Comparison of ENCODE assay signal across 11 mouse cellular contexts in genomic region chr2:24182423-24183147, GRCm38 (mm10). TPM values are rescaled to one million over a fixed set of nuclear protein-coding genes. Genes with fewer than 3 reads are reported as not detected.
A peak's percentile ranks its signal among the peaks of the same experiment; 100 is the strongest.
DNase-seq lines count a peak whose midpoint lies in the region; ATAC-seq and TF ChIP-seq lines count a peak whose summit lies in the region.
"Not testable (repeated sequence)": the region's sequence is repeated elsewhere in the genome, so short reads cannot be mapped to it uniquely, and the experiment has no call there.
"Had no signal": no experiment of that assay in that cellular context is flagged by ENCODE, and none has a peak within 500 bp of the region (broad histone marks: within the 10 kb centered on the region; RNA-seq: fewer than 3 reads in every experiment).

No protein-coding gene starts in this region.

- TF ChIP-seq CTCF in liver, postnatal 0 days (IDR thresholded peaks at IDR 0.05; ENCODE audit: low read depth) = not testable (repeated sequence)

- not testable (repeated sequence) for ATAC-seq in forebrain, embryonic 13.5 days; heart, embryonic 16.5 days (replicated peaks; ENCODE audit: extremely low read depth, insufficient read depth, low FRiP score); liver, postnatal 0 days
- ATAC-seq in midbrain, embryonic 15.5 days (replicated peaks) = peak; percentile 63

- TF ChIP-seq EP300 in liver, postnatal 0 days (IDR thresholded peaks at IDR 0.05; ENCODE audit: low read depth) = not testable (repeated sequence)

- H3K36me3 ChIP-seq in forebrain, embryonic 13.5 days (ENCODE audit: poor library complexity, severe bottlenecking); heart, embryonic 16.5 days (ENCODE audit: control insufficient read depth, insufficient read depth); liver, postnatal 0 days (replicated peaks; ENCODE audit: insufficient read depth, low read length); midbrain, embryonic 15.5 days (replicated peaks): not testable (repeated sequence)

- not testable (repeated sequence) for H3K27me3 ChIP-seq in forebrain, embryonic 13.5 days; heart, embryonic 16.5 days (ENCODE audit: control insufficient read depth, insufficient read depth, low read length); liver, postnatal 0 days (ENCODE audit: insufficient read depth, low read length); midbrain, embryonic 15.5 days (replicated peaks)

- not testable (repeated sequence) for H3K9me3 ChIP-seq in forebrain, embryonic 13.5 days (replicated peaks); heart, embryonic 16.5 days (replicated peaks; ENCODE audit: control insufficient read depth, low read length); liver, postnatal 0 days (ENCODE audit: low read length); midbrain, embryonic 15.5 days

- not testable (repeated sequence) for H3K27ac ChIP-seq in forebrain, embryonic 13.5 days; heart, embryonic 16.5 days (ENCODE audit: low read length); liver, postnatal 0 days (ENCODE audit: low read depth); midbrain, embryonic 15.5 days

- 61% methylated on average over 13 of the region's 13 CpGs for WGBS in forebrain, embryonic 13.5 days
- WGBS in heart, embryonic 16.5 days = 51% methylated on average over 13 of the region's 13 CpGs
- WGBS in liver, postnatal 0 days (ENCODE audit: insufficient replicate concordance) = 56% methylated on average over 13 of the region's 13 CpGs
- 58% methylated on average over 13 of the region's 13 CpGs for WGBS in midbrain, embryonic 15.5 days

- DNase-seq in cerebellum, postnatal 10 days = peak; percentile 16 to 17
- DNase-seq in kidney, adult 11 months = peak; percentile 33
- peak; percentile 23 to 51 for DNase-seq in kidney, postnatal 25 days
- not testable (repeated sequence) for DNase-seq in liver, postnatal 0 days

- peak overlapping the region; percentile 43 for H3K4me2 ChIP-seq in forebrain, embryonic 13.5 days
- peak overlapping the region; percentile 33 for H3K4me2 ChIP-seq in heart, embryonic 16.5 days (ENCODE audit: low read depth, low read length)
- peak overlapping the region; percentile 35; the same call in 1 of the 2 replicates for H3K4me2 ChIP-seq in liver, postnatal 0 days (ENCODE audit: low read depth, low read length)
- peak overlapping the region; percentile 41 for H3K4me2 ChIP-seq in midbrain, embryonic 15.5 days

- not testable (repeated sequence) for H3K4me3 ChIP-seq in forebrain, embryonic 13.5 days; heart, embryonic 16.5 days (ENCODE audit: low read length); liver, postnatal 0 days (ENCODE audit: low read depth, low read length); midbrain, embryonic 15.5 days

- H3K4me1 ChIP-seq in forebrain, embryonic 13.5 days; heart, embryonic 16.5 days (ENCODE audit: control insufficient read depth, insufficient read depth, low read length); liver, postnatal 0 days (ENCODE audit: insufficient read depth); midbrain, embryonic 15.5 days: not testable (repeated sequence)

- not testable (repeated sequence) for H3K9ac ChIP-seq in forebrain, embryonic 13.5 days; heart, embryonic 16.5 days (ENCODE audit: low read length); liver, postnatal 0 days (replicated peaks); midbrain, embryonic 15.5 days

RNA-seq across cellular contexts. Expression of gene Il1f9, which starts 3.7 kb away (rescaled TPM):
- polyA plus RNA-seq in forebrain, embryonic 13.5 days (2015; fragmentation: Nextera tagmentation; extraction: Ambion mirVana) = not detected in 2 replicates
- polyA plus RNA-seq in heart, embryonic 16.5 days (2015; fragmentation: Nextera tagmentation; extraction: Ambion mirVana) = not detected in 2 replicates
- 0.53 and 0.68 TPM in 2 replicates for polyA plus RNA-seq in liver, postnatal 0 days (2015; fragmentation: Nextera tagmentation; extraction: Ambion mirVana)
- not detected in 2 replicates for polyA plus RNA-seq in midbrain, embryonic 15.5 days (2015; fragmentation: Nextera tagmentation; extraction: Ambion mirVana)
- polyA plus RNA-seq: activated CD4-positive, CD25-positive, alpha-beta regulatory T cell, adult 4 months; myocyte; small intestine, adult 2 months had no signal

RNA-seq across cellular contexts. Expression of gene Il1f8, which starts 29.6 kb away (rescaled TPM):
- polyA plus RNA-seq in forebrain, embryonic 13.5 days (2015; fragmentation: Nextera tagmentation; extraction: Ambion mirVana) = not detected in 2 replicates
- polyA plus RNA-seq in heart, embryonic 16.5 days (2015; fragmentation: Nextera tagmentation; extraction: Ambion mirVana) = not detected in 2 replicates
- polyA plus RNA-seq in liver, postnatal 0 days (2015; fragmentation: Nextera tagmentation; extraction: Ambion mirVana) = not detected in 2 replicates
- polyA plus RNA-seq in midbrain, embryonic 15.5 days (2015; fragmentation: Nextera tagmentation; extraction: Ambion mirVana) = not detected in 2 replicates
- polyA plus RNA-seq: activated CD4-positive, CD25-positive, alpha-beta regulatory T cell, adult 4 months; cerebellum, adult 2 months; myocyte; small intestine, adult 2 months had no signal

RNA-seq across cellular contexts. Expression of gene Il1f6, which starts 32.6 kb away (rescaled TPM):
- polyA plus RNA-seq in forebrain, embryonic 13.5 days (2015; fragmentation: Nextera tagmentation; extraction: Ambion mirVana) = not detected in 2 replicates
- not detected in 2 replicates for polyA plus RNA-seq in heart, embryonic 16.5 days (2015; fragmentation: Nextera tagmentation; extraction: Ambion mirVana)
- not detected in 2 replicates for polyA plus RNA-seq in liver, postnatal 0 days (2015; fragmentation: Nextera tagmentation; extraction: Ambion mirVana)
- not detected in 2 replicates for polyA plus RNA-seq in midbrain, embryonic 15.5 days (2015; fragmentation: Nextera tagmentation; extraction: Ambion mirVana)
- polyA plus RNA-seq: activated CD4-positive, CD25-positive, alpha-beta regulatory T cell, adult 4 months; cerebellum, adult 2 months; myocyte; small intestine, adult 2 months had no signal
